Mouse (Mus musculus) MEL (cell line): Measurements from ENCODE around the gene Smap2. TPM values are rescaled to one million over a fixed set of nuclear protein-coding genes. Genes with fewer than 3 reads are reported as not detected.

Source experiments
- DNase-seq: peaks from one replicate; pipeline ENCODE4 v3.0.0; 2011; ENCODE audit warnings: low read depth, low spot score
- H3K27ac ChIP-seq: 2 replicates; pipeline ENCODE4 v1.5.1; 2012; ENCODE audit warnings: low read depth, mild to moderate bottlenecking, control low read depth, low read length, moderate library complexity; ENCODE audit not compliant: control insufficient read depth
- H3K27me3 ChIP-seq, 2 experiments: fragments of 150-350 bp in 1 of 2; sonication (generic) in 1 of 2; 2 replicates each; pipeline ENCODE4 v1.6.1; 2012; ENCODE audit warnings: low read length in 2 of 2, mild to moderate bottlenecking in 2 of 2, improper control_type of control experiment in 1 of 2, moderate library complexity in 1 of 2; ENCODE audit not compliant: insufficient read depth in 2 of 2, control insufficient read depth in 1 of 2
- H3K36me3 ChIP-seq, 2 experiments: 2 replicates each; pipeline ENCODE4 v1.6.1; 2012 to 2014; ENCODE audit warnings: low read length in 2 of 2, improper control_type of control experiment in 1 of 2, inconsistent platforms in 1 of 2, mild to moderate bottlenecking in 1 of 2; ENCODE audit not compliant: insufficient read depth in 2 of 2, control insufficient read depth in 1 of 2
- H3K4me1 ChIP-seq, 2 experiments: fragments of 150-350 bp in 1 of 2; sonication (generic) in 1 of 2; 2 replicates each; pipeline ENCODE4 v1.6.1; 2012; ENCODE audit warnings: low read length in 2 of 2, improper control_type of control experiment in 1 of 2, mild to moderate bottlenecking in 1 of 2; ENCODE audit not compliant: insufficient read depth in 2 of 2, control insufficient read depth in 1 of 2
- H3K4me3 ChIP-seq, 2 experiments: fragments of 150-350 bp in 1 of 2; sonication (generic) in 1 of 2; 2 replicates each; pipeline ENCODE4 v1.5.1; 2012; ENCODE audit warnings: low read depth in 2 of 2, low read length in 2 of 2, mild to moderate bottlenecking in 2 of 2, moderate library complexity in 2 of 2, control low read depth in 1 of 2, improper control_type of control experiment in 1 of 2; ENCODE audit not compliant: control insufficient read depth in 1 of 2, insufficient read depth in 1 of 2
- H3K79me2 ChIP-seq: 2 replicates; pipeline ENCODE4 v1.6.1; 2012; ENCODE audit warnings: mild to moderate bottlenecking, low read length, moderate library complexity; ENCODE audit not compliant: control insufficient read depth, poor library complexity, insufficient read depth
- H3K9ac ChIP-seq: 2 replicates; pipeline ENCODE4 v1.6.1; 2012; ENCODE audit warnings: low read depth, mild to moderate bottlenecking, control low read depth, low read length, moderate library complexity; ENCODE audit not compliant: control insufficient read depth, poor library complexity, severe bottlenecking
- H3K9me3 ChIP-seq: fragments of 150-350 bp; sonication (generic); replicated peaks from 2 replicates; pipeline ENCODE4 v1.6.1; 2012; ENCODE audit warnings: mild to moderate bottlenecking, low read length, improper control_type of control experiment, moderate library complexity; ENCODE audit not compliant: insufficient read depth
- BHLHE40 ChIP-seq: IDR thresholded peaks from 2 replicates; pipeline ENCODE4 v1.6.1; 2012; ENCODE audit warnings: low read depth, mild to moderate bottlenecking, inconsistent platforms, low read length, improper control_type of control experiment, borderline replicate concordance
- CHD2 ChIP-seq: IDR thresholded peaks from 2 replicates; pipeline ENCODE4 v1.6.1; 2011; ENCODE audit warnings: low read length, improper control_type of control experiment
- E2F4 ChIP-seq: IDR thresholded peaks from 2 replicates; pipeline ENCODE4 v1.6.1; 2011; ENCODE audit warnings: low read depth, low read length, improper control_type of control experiment, borderline replicate concordance
- GABPA ChIP-seq: IDR thresholded peaks from 2 replicates; pipeline ENCODE4 v1.6.1; 2012; ENCODE audit warnings: low read depth, mild to moderate bottlenecking, inconsistent platforms, low read length, improper control_type of control experiment, moderate library complexity
- GATA1 ChIP-seq: IDR thresholded peaks from 2 replicates; pipeline ENCODE4 v1.6.1; 2011; ENCODE audit warnings: low read depth, low read length, improper control_type of control experiment
- HCFC1 ChIP-seq: IDR thresholded peaks from 2 replicates; pipeline ENCODE4 v1.6.1; 2012; ENCODE audit warnings: low read depth, mild to moderate bottlenecking, inconsistent platforms, low read length, improper control_type of control experiment, moderate library complexity
- MAZ ChIP-seq: IDR thresholded peaks from 2 replicates; pipeline ENCODE4 v1.6.1; 2012; ENCODE audit warnings: low read depth, mild to moderate bottlenecking, inconsistent platforms, low read length, improper control_type of control experiment
- NELFE ChIP-seq: IDR thresholded peaks from 2 replicates; pipeline ENCODE4 v1.6.1; 2011; ENCODE audit warnings: low read depth, low read length, improper control_type of control experiment
- RAD21 ChIP-seq: IDR thresholded peaks from 2 replicates; pipeline ENCODE4 v1.6.1; 2011; ENCODE audit warnings: mild to moderate bottlenecking, low read depth, low read length, improper control_type of control experiment
- USF2 ChIP-seq, 2 experiments: IDR thresholded peaks; 2 replicates each; pipeline ENCODE4 v1.6.1; 2011 to 2012; ENCODE audit warnings: improper control_type of control experiment in 2 of 2, low read length in 2 of 2, borderline replicate concordance in 1 of 2, inconsistent platforms in 1 of 2, low read depth in 1 of 2, mild to moderate bottlenecking in 1 of 2; ENCODE audit not compliant: insufficient read depth in 1 of 2
- ZC3H11A ChIP-seq: IDR thresholded peaks from 2 replicates; pipeline ENCODE4 v1.6.1; 2012; ENCODE audit warnings: low read depth, mild to moderate bottlenecking, inconsistent platforms, low read length, improper control_type of control experiment
- ZKSCAN1 ChIP-seq: IDR thresholded peaks from 2 replicates; pipeline ENCODE4 v1.6.1; 2012; ENCODE audit warnings: low read depth, mild to moderate bottlenecking, inconsistent platforms, low read length, improper control_type of control experiment, moderate library complexity
- polyA plus RNA-seq, 2 experiments: library from polyadenylated mRNA; stranded (reverse) in 1 of 2; unstranded in 1 of 2; fragments of >175 nt in 1 of 2; fragments of >200 nt in 1 of 2; gene quantifications; 2 replicates each; pipeline versions ENCODE4 v1.2.1 to v1.2.4; 2012; ENCODE audit warnings: low replicate concordance in 2 of 2, low read depth in 1 of 2; ENCODE audit not compliant: insufficient read length in 2 of 2, insufficient read depth in 1 of 2, missing spikeins in 1 of 2
- total RNA-seq: library from RNA; depleted of rRNA; stranded (reverse); fragments of 300-350 nt; gene quantifications from 2 replicates; pipeline ENCODE4 v1.2.3, GENCODE M21; 2012; rRNA removed

The Smap2 gene
- total and polyA plus RNA-seq, 3 experiments = 36.5 to 118 (median 83.5) TPM

- TF ChIP-seq HCFC1 (peak; percentile 85), USF2 (IDR thresholded peaks at IDR 0.05; ENCODE audit: borderline replicate concordance in 1 of 2, insufficient read depth in 1 of 2, low read depth in 1 of 2, low read length in 2 of 2) (no peak), ZKSCAN1 (no peak)
These were observed 92.3 kb downstream of the Smap2 start, which contains the start of gene Exo5 (continued) for GRCm38 (mm10) chr4:120924554-120925299.

- DNase-seq = no peak
These were observed 95.6 kb downstream of the Smap2 start for GRCm38 (mm10) chr4:120921461-120921860.

More at GRCm38 (mm10) chr4:120921461-120921860, 95.6 kb downstream of the Smap2 start:
- Histone ChIP-seq H3K9ac (no peak overlapping the region), H3K36me3 (peaks cover 0 to 7% of the 10 kb centered on the region in 2 experiments; a peak in 2 of 4 replicates), H3K4me1 (no peaks in the 10 kb centered on the region; a peak in 1 of 4 replicates), H3K9me3 (no peaks in the 10 kb centered on the region), H3K79me2 (peaks cover 14% of the 10 kb centered on the region), H3K27me3 (no peaks in the 10 kb centered on the region), H3K27ac (no peak overlapping the region), H3K4me3 (no peak overlapping the region)
- TF ChIP-seq RAD21 = no peak
- no peak for TF ChIP-seq GABPA
- TF ChIP-seq MAZ = no peak
- TF ChIP-seq GATA1 = no peak
- TF ChIP-seq NELFE = no peak
- no peak for TF ChIP-seq CHD2
- no peak for TF ChIP-seq BHLHE40
- no peak for TF ChIP-seq ZC3H11A
- TF ChIP-seq E2F4 = no peak

Other genes with a start within 250 kb of the Smap2 start
- gene Nfyc, start 185.7 kb downstream of the Smap2 start, total RNA-seq = 39.5 and 45.9 TPM in 2 replicates
- gene Nfyc, start 185.7 kb downstream of the Smap2 start, polyA plus RNA-seq = 100 to 1,000 TPM in 1 of 2 experiments, 10 to 100 TPM in 1; 64.8 to 178 TPM
- not detected in 2 replicates for gene Rims3, start 162.4 kb downstream of the Smap2 start, total RNA-seq
- gene Rims3, start 162.4 kb downstream of the Smap2 start, polyA plus RNA-seq = under 1 TPM in 1 of 2 experiments, not detected in 1; 0.07 TPM
- gene Exo5, start 92.2 kb downstream of the Smap2 start, total RNA-seq = 17.8 and 18.1 TPM in 2 replicates
- gene Exo5, start 92.2 kb downstream of the Smap2 start, polyA plus RNA-seq = 10 to 100 TPM in 1 of 2 experiments, not detected in 1; 20.6 TPM
- gene Zfp69, start 65.5 kb downstream of the Smap2 start, total RNA-seq = 1.8 and 2.0 TPM in 2 replicates
- 1 to 10 TPM in 1 of 2 experiments, not detected in 1; 4.3 TPM for gene Zfp69, start 65.5 kb downstream of the Smap2 start, polyA plus RNA-seq
- gene Col9a2, start 22.1 kb upstream of the Smap2 start, total RNA-seq = 0.12 TPM in 1 of 2 replicates, not detected in the other
- gene Col9a2, start 22.1 kb upstream of the Smap2 start, polyA plus RNA-seq = not detected
- 33.9 and 37.6 TPM in 2 replicates for gene Zmpste24, start 81.0 kb upstream of the Smap2 start, total RNA-seq
- 10 to 100 TPM; 44.7 to 70.6 TPM for gene Zmpste24, start 81.0 kb upstream of the Smap2 start, polyA plus RNA-seq
- not detected in 2 replicates for gene Tmco2, start 92.0 kb upstream of the Smap2 start, total RNA-seq
- gene Tmco2, start 92.0 kb upstream of the Smap2 start, polyA plus RNA-seq = not detected
- 17.3 and 21.0 TPM in 2 replicates for gene Rlf, start 197.8 kb upstream of the Smap2 start, total RNA-seq
- gene Rlf, start 197.8 kb upstream of the Smap2 start, polyA plus RNA-seq = 10 to 100 TPM; 14.1 to 54.0 TPM